Mouse (Mus musculus) CH12.LX (cell line): ENCODE measurements around the gene Casp3.

Experiments used
- CTCF ChIP-seq, 2 experiments: IDR thresholded peaks in 1 of 2; conservative IDR thresholded peaks in 1 of 2; 2 replicates each; pipeline ENCODE4 v1.5.1; 2011 to 2012; ENCODE audit warnings: low read depth in 2 of 2, low read length in 2 of 2, improper control_type of control experiment in 1 of 2, inconsistent platforms in 1 of 2, mild to moderate bottlenecking in 1 of 2, moderate library complexity in 1 of 2
- EP300 ChIP-seq: IDR thresholded peaks from 2 replicates; pipeline ENCODE4 v1.6.1; 2011; ENCODE audit warnings: low read length, improper control_type of control experiment
- JUND ChIP-seq: conservative IDR thresholded peaks from 2 replicates; pipeline ENCODE4 v1.6.1; 2011; ENCODE audit warnings: low read depth, low read length, improper control_type of control experiment
- POLR2A ChIP-seq: IDR thresholded peaks from 2 replicates; pipeline ENCODE4 v1.6.1; 2011; ENCODE audit warnings: low read depth, mild to moderate bottlenecking, improper control_type of control experiment, low read length

DNA sequence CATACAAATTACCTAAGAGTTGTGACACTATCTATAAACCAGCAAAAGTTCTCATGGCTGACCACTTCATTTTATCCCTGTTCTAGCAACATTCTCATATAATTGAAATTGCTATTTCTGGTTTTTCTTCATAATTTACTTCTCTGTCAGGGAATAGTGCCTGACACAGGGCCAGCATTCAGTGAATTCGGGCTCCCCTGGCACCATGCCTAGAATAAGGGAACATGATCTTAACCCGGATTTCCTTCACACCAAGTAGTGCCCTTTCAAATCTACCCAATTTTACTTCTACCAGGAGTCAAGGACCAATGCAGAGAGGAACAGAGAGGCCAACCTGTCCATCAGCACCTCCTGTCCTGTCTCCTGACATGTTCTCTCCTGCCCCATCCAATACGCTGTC, 31.5 kb upstream of the Casp3 start:
- TF ChIP-seq POLR2A (no peak), CTCF (conservative IDR thresholded peaks at IDR 0.05 in 1 of 2, IDR thresholded peaks at IDR 0.05 in 1 of 2; ENCODE audit: low read depth in 2 of 2, low read length in 2 of 2) (no peak), JUND (no peak), EP300 (no peak)
